Mouse (Mus musculus) liver, embryonic 14 days (tissue): ENCODE measurements around the gene Krt17. TPM values are rescaled to one million over a fixed set of nuclear protein-coding genes. Genes with fewer than 3 reads are reported as not detected.

ENCODE experiments used
- polyA plus RNA-seq: library from polyadenylated mRNA; depleted of rRNA; stranded (reverse); fragments of >200 nt; gene quantifications from 2 replicates; pipeline ENCODE4 v1.2.3, GENCODE M21; 2012; rRNA removed

The Krt17 gene
- 0.05 and 0.21 TPM in 2 replicates for polyA plus RNA-seq

DNA sequence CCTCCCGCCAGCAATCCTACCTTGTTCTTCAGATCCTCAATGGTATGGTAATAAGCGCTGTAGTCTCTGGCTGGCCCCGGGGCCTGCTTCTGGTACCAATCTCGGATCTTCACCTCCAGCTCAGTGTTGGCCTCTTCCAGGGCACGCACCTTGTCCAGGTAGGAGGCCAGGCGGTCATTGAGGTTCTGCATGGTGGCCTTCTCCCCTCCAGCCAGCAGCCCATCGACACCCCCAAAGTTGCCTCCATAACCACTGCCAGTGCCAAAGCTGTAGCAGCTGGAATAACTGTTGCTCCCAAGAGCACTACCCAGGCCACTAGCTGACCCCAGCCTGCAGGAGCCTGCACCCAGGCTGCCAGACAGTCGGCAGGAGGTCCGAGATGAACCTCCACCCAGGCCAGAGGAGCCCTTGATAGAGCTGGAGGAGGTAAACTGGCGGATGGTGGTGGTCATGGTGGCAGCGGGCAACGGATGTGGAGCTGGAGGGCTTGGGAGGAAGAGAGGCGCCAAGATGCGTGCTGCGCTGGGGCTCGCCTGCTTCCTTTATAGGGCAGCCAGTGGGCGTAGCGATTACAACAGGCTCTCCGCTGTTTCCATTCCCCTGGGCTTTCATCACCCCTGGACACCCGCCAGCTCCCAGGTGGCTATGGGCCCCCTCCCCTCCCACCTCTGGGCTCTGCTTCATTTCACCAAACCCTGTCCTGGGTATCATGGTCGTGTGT lies at the start of gene Krt17:
TSS of gene Krt17 (minus strand) at position 516 of the 721 bp plus-strand sequence.

GRCm38 (mm10) chr11:100269821-100270332 lies 9.0 kb upstream of the Krt17 start, which contains the start of gene Krt42:
Gene Krt42, minus strand, starts transcription at chr11:100269871.

DNA sequence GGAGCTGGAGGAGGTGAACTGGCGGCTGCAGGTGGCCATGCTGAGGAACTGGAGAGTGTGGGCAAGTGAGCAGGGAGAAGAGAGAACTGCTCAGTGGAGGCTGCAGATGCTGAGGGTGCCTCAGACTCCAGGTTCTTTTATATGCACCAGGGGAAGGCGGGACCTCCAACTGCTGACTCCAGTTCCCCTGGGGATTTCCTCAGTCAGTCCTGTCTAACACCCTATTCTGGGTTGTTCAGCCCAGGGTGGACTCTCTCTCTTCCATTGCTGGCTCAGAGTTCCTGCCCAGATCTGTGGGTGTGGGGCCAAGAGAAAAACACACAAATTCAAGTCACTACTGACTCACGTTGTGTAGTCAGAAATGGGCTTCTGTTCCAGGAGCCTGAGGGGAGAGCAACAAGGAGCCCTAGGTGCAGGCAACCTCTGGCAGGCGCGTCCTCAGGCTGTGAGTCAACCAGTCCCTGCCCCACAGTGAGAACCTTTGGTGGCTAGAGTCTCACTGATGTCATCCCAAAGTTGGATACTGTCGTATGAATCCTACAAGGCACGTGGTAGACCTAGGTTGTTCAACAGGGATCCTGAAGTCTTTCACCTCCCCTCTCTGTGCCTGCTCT lies 11.9 kb downstream of the Krt17 start, which contains the start of gene Krt16:
TSS of gene Krt16 (minus strand) at position 51 of the 614 bp plus-strand sequence.

DNA sequence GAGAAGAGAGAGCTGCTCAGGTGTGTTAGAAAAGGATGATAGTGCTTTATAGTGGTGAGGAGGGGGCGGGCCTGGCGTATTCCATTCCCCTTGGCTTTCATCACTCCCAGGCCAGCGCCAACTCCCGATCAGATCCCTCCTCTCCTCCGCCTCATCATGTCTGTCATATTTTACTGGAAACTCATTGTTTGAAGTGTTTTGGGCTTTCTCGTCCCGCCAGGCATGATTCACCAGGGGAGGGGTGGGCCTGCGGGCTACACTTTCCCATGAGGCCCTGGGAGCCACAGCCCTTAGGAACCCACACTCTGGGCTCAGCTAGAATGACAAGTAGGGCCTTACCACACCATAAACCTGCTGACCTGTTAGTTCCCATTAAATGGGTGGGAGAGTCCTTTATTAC lies 53.3 kb downstream of the Krt17 start, which contains the start of gene Krt14:
TSS of gene Krt14 (minus strand) at position 51 of the 400 bp plus-strand sequence.

Other genes starting within 250 kb of the Krt17 start
- not detected in 2 replicates for gene Krt33a, start 244.8 kb downstream of the Krt17 start, polyA plus RNA-seq
- gene Krt33b, start 231.2 kb downstream of the Krt17 start, polyA plus RNA-seq, result not detected in 2 replicates
- gene Krt34, start 219.5 kb downstream of the Krt17 start, polyA plus RNA-seq, result not detected in 2 replicates
- gene Krt31, start 210.5 kb downstream of the Krt17 start, polyA plus RNA-seq, result not detected in 2 replicates
- not detected in 2 replicates for gene Krt32, start 172.8 kb downstream of the Krt17 start, polyA plus RNA-seq
- not detected in 2 replicates for gene Krt35, start 164.8 kb downstream of the Krt17 start, polyA plus RNA-seq
- not detected in 2 replicates for gene Krt36, start 155.4 kb downstream of the Krt17 start, polyA plus RNA-seq
- gene Krt13, start 139.5 kb downstream of the Krt17 start, polyA plus RNA-seq, result 0.03 TPM in 1 of 2 replicates, not detected in the other
- 0.07 and 0.50 TPM in 2 replicates for gene Krt15, start 125.1 kb downstream of the Krt17 start, polyA plus RNA-seq
- 1.4 and 4.5 TPM in 2 replicates for gene Krt19, start 112.4 kb downstream of the Krt17 start, polyA plus RNA-seq
- not detected in 2 replicates for gene Krt9, start 67.8 kb downstream of the Krt17 start, polyA plus RNA-seq
- gene Krt14, start 53.5 kb downstream of the Krt17 start, polyA plus RNA-seq, result 0.17 and 0.45 TPM in 2 replicates
- gene Krt16, start 12.1 kb downstream of the Krt17 start, polyA plus RNA-seq, result not detected in 2 replicates
- gene Krt42, start 8.8 kb upstream of the Krt17 start, polyA plus RNA-seq, result not detected in 2 replicates
- gene Eif1, start 58.9 kb upstream of the Krt17 start, polyA plus RNA-seq, result 227 and 233 TPM in 2 replicates
- gene Gast, start 73.4 kb upstream of the Krt17 start, polyA plus RNA-seq, result not detected in 2 replicates
- gene Hap1, start 95.1 kb upstream of the Krt17 start, polyA plus RNA-seq, result 0.32 and 0.38 TPM in 2 replicates
- 7.5 and 8.3 TPM in 2 replicates for gene Jup, start 136.7 kb upstream of the Krt17 start, polyA plus RNA-seq
- gene P3h4, start 153.8 kb upstream of the Krt17 start, polyA plus RNA-seq, result 2.7 and 3.2 TPM in 2 replicates
- gene Fkbp10, start 154.7 kb upstream of the Krt17 start, polyA plus RNA-seq, result 4.4 and 6.1 TPM in 2 replicates
- 12.3 and 13.1 TPM in 2 replicates for gene Nt5c3b, start 180.8 kb upstream of the Krt17 start, polyA plus RNA-seq
- gene Klhl10, start 180.9 kb upstream of the Krt17 start, polyA plus RNA-seq, result 0.09 and 0.14 TPM in 2 replicates
- gene Klhl11, start 211.7 kb upstream of the Krt17 start, polyA plus RNA-seq, result 1.5 and 1.6 TPM in 2 replicates